Mouse (Mus musculus) layer of hippocampus, adult 2 months (tissue): ENCODE results near the gene Smoc1. TPM values are rescaled to one million over a fixed set of nuclear protein-coding genes. Genes with fewer than 3 reads are reported as not detected.

ENCODE experiments used
- DNase-seq, 2 experiments: peaks; one replicate each; pipeline ENCODE4 v3.0.0; 2022; ENCODE audit warnings: low spot score in 2 of 2
- H3K27ac ChIP-seq: fragments of 200-600 bp; 2 replicates; pipeline ENCODE4 v1.8.1; 2022
- H3K4me3 ChIP-seq: fragments of 200-600 bp; 2 replicates; pipeline ENCODE4 v1.8.1; 2022; ENCODE audit warnings: mild to moderate bottlenecking
- CTCF ChIP-seq: fragments of 200-600 bp; conservative IDR thresholded peaks from 2 replicates; pipeline ENCODE4 v1.8.1; 2022; ENCODE audit warnings: antibody characterized with exemption, mild to moderate bottlenecking, moderate library complexity
- microRNA-seq, 2 experiments: library from miRNA; unstranded; fragments of <30 nt; microRNA quantifications; one replicate each; pipeline ENCODE4 v1.2.0; 2021
- total RNA-seq, 2 experiments: library from RNA; stranded (reverse); gene quantifications; 2 replicates each; pipeline ENCODE4 v1.2.3; 2021

Gene Smoc1
- total RNA-seq, 2 experiments from 2014 or later: 7.6 to 8.0 TPM

GRCm38 (mm10) chr12:81223276-81223675, 196.7 kb downstream of the Smoc1 start:
- DNase-seq: no peak

DNA sequence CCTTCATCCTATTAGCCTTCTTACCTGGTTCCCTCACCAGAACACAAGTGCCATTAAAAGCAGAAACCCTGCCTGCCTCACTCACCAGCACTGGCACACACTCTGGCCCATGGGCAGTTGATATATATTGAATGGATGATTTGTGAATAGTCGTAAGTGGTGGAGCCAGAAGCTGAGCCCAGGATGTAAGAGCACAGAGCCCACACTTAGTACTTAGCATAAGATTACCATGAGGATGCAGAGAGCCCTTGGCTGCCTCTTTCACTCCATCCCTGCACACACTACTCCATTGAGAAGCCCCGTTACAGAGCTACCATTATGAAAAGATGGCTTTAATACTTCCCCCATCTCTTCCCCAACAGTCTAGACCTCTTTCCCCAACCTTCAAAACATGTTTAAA, 198.2 kb downstream of the Smoc1 start:
- Histone ChIP-seq H3K27ac (no peak overlapping the region), H3K4me3 (no peak overlapping the region)
- no peak for TF ChIP-seq CTCF
- DNase-seq: no peak

More at GRCm38 (mm10) chr12:81223276-81223675, 196.7 kb downstream of the Smoc1 start:
- no peak overlapping the region for H3K27ac ChIP-seq
- no peak overlapping the region for H3K4me3 ChIP-seq
- TF ChIP-seq CTCF: no peak

DNA sequence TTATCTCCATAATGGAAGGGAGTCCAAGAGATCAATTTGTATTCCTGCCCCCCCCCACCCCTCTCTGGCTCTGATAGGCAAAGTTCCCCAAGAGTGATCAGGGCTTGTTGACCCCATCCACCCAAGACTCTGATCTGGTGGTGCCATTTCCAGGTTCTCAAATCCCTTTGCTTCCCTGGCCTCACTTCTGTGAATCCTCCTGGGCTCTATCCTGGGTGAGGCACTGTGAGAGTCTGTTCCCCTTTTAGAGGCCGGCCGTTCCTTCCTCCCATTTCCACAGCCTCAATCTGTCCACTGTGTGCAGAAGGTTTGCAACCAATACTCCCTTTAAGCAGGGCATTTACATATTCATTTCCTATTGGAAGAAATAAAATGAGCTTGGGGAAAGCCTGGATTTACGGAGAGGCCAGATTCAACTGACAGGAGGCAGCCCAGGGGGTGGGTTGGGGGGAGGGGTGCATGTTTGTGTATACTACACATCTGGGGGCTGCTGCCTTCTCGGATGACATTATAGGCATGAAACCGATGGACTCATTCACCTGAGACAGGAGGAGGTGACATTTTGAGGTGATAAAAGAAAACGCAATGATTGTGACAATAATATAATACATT, 199.5 kb downstream of the Smoc1 start:
- Histone ChIP-seq H3K27ac (0 out of 2 replicates have a peak overlapping the region, but pooled peaks have one; percentile 36), H3K4me3 (no peak overlapping the region)
- no peak for DNase-seq
- no peak for TF ChIP-seq CTCF

GRCm38 (mm10) chr12:81226590-81226989, 200.0 kb downstream of the Smoc1 start:
- DNase-seq: peak in 1 of 2 experiments; percentile 18
- Histone ChIP-seq H3K27ac (0 out of 2 replicates have a peak overlapping the region, but pooled peaks have one; percentile 36), H3K4me3 (no peak overlapping the region)
- TF ChIP-seq CTCF: no peak

GRCm38 (mm10) chr12:81227767-81228460, 201.3 kb downstream of the Smoc1 start:
- peak overlapping the region; percentile 71 for H3K27ac ChIP-seq
- H3K4me3 ChIP-seq: no peak overlapping the region
- TF ChIP-seq CTCF: no peak
- peak; percentile 64 to 88 for DNase-seq

DNA sequence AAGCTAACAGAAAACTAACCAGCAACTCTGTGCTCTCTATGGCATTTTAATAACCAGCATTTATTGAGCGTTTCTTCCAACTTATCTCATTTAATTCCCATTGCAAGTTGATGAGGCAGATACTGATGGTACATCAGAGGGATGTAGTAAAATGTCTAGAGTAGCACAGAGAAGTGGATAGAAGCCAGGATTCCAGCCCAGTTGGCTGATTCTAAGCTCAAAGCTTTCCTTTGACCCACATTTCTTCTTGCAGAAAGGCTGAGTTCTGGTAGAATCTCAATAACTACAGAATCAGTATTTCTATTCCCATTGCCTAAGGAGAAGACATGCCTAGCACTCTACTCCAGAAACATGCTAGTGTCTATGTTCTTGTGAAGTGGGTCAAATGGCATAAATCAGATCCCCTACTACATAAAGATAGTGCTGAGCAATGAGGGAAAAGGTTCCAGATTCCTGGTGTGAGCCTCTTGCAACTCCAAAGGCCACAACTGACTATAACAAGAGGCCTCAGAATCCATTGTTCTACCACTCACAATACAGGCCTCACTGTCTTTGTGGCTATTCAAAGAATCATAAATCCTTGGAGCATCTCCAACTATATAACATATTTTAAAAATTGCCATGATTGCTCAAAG, 207.3 kb downstream of the Smoc1 start:
- DNase-seq: no peak
- Histone ChIP-seq H3K4me3 (no peak overlapping the region), H3K27ac (no peak overlapping the region)
- TF ChIP-seq CTCF: no peak

DNA sequence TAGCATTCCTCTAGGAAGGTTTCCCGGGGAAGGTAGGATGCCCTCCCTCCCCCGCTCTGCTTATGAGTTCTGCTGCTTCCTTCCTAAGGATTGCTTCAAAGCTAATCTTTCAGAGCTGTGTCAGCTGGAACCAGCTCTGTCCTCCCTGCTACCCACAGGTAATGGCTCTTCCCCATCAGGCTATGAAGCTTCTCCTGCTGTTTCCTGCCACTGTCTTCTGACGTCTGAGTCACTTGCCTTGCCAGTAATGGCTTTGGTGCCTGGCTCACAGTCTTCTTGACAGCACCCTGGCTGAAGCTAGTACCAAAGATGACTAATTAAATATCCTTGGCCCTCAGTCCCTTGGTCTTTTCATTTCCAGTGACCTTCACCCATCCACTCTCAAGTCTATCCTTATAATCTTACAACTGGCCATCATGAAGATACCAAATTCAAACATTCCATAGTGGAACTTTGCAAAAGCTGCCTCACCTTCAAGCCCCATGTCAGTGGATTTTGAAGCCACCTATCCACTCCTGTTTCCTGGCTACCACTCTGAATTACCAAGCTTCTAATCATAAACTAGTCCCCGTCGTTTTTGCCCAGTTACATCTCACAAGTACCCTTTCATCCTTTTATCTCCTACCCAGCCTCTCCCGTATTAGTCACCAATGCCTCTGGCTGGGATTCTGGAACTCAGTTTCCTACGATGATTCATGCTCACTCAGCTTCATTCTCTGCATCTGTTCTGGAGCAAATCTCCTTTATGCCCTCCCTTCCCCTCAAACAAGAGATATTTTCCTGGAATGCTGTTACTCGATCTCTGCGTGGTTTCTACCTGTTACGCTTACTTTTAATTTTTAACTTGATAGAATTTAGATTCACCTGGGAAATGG, 209.1 kb downstream of the Smoc1 start:
- DNase-seq: no peak
- H3K27ac ChIP-seq: no peak overlapping the region
- TF ChIP-seq CTCF: no peak
- H3K4me3 ChIP-seq: no peak overlapping the region

Small RNAs within 50 kb of the gene (microRNA-seq; reads per million reads assigned to microRNA genes)
- 0 to 0.74 reads per million in 2 experiments for gene Mir3067

Other genes with a start within 250 kb of the Smoc1 start
- 10 to 100 TPM; 71.6 to 72.1 TPM for gene Susd6, start 236.3 kb upstream of the Smoc1 start, total RNA-seq
- gene Srsf5, start 81.3 kb upstream of the Smoc1 start, total RNA-seq: 100 to 1,000 TPM; 356 to 358 TPM
- gene Slc10a1, start 58.1 kb upstream of the Smoc1 start, total RNA-seq: not detected